Mouse (Mus musculus): ENCODE measurements around the gene Trim63. TPM values are rescaled to one million over a fixed set of nuclear protein-coding genes. Genes with fewer than 3 reads are reported as not detected.

Gene Trim63
- total and polyA plus RNA-seq, 3 experiments: 0.11 TPM; not detected in 2

- DNase-seq: no peak
Measured at GRCm38 (mm10) chr4:134370649-134371221, 55.8 kb downstream of the Trim63 start.

DNA sequence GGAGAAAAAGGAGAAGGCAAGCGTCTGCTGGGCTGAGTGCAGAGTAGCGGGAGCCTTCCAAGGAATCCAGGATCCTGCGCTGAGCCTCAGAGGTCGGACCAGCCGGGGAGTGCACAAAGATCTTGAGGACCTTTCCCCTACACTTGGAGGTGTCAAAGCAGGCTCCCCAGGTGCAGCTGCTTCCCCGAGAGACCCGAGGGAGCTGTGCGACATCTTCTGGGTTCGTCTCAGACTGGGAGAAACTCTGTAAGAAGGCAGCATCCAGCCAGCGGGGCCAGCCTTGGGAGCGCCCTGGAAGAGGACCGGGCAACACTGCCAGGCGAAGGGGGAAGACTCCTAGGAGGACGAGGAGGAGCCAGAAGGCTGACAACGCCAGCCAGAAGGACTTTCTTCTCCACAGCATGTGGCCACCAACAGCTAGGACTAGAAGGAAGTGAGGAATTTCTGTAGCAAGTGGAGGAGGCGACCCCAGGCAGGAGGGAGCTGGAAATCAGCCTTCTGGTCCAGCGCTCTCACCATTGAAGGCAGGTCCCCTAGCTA is 56.5 kb downstream of the Trim63 start:
- DNase-seq: no peak

DNA sequence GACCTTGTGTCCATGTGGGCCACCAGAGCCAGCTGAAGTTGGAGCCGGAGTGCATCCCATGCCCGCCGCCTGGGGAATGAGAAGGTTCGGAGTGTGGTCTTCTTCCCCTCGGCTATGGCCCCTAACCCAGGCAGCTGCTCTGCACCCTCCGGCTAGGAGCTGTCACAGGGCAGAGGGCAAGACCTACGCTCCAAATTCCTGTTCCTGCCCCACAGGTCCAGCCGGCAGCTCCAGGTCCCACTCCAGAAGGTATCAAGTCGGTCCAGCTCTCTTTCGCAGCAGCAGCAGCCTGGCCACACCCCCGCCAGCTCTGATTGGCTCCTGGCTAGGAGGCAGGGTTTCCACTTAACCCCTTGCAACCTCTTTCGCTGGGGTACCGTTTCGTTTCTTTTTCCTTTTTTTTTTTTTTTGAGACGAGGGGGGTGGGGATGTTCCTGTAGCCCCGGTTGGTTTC is 57.4 kb downstream of the Trim63 start:
- peak; percentile 90 for DNase-seq

DNA sequence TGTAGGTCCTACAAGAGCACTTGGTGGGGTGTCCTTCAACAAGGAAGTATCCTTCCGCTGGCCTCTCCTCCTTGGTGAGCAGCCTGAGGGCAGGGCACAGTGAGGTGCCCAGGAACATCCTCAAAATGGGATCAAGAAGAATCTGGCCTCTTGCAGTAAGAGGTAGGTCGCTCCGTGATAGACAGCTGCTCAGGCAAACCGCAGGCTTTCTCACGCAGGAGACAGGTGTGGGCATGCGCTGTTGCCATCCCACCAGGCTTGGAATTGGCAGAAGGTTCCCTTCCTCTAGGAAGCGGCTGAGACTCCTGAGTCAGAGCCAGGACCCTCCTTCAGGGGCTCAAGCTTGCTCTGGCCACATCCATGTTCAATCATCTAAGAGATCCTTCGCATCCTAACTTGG is 58.4 kb downstream of the Trim63 start:
- no peak for DNase-seq

GRCm38 (mm10) chr4:134374306-134374705 is 59.4 kb downstream of the Trim63 start:
- no peak for DNase-seq

- no peak for DNase-seq
Measured at GRCm38 (mm10) chr4:134378089-134378615, 63.2 kb downstream of the Trim63 start.

Other genes starting within 250 kb of the Trim63 start
- 10 to 100 TPM; 17.0 to 23.2 TPM for gene Cd52, start 220.0 kb upstream of the Trim63 start, total RNA-seq (2021)
- 9.5 and 9.7 TPM in 2 replicates for gene Cd52, start 220.0 kb upstream of the Trim63 start, polyA plus RNA-seq (2012; rRNA removed)
- 1 to 10 TPM; 5.4 to 6.7 TPM for gene Ubxn11, start 212.6 kb upstream of the Trim63 start, total RNA-seq (2021)
- gene Ubxn11, start 212.6 kb upstream of the Trim63 start, polyA plus RNA-seq (2012; rRNA removed): 7.5 and 10.1 TPM in 2 replicates
- 100 to 1,000 TPM in 1 of 2 experiments, 10 to 100 TPM in 1; 99.6 to 109 TPM for gene Sh3bgrl3, start 186.3 kb upstream of the Trim63 start, total RNA-seq (2021)
- 380 and 502 TPM in 2 replicates for gene Sh3bgrl3, start 186.3 kb upstream of the Trim63 start, polyA plus RNA-seq (2012; rRNA removed)
- gene Cep85, start 128.0 kb upstream of the Trim63 start, total RNA-seq (2021): 10 to 100 TPM; 14.4 to 17.5 TPM
- gene Cep85, start 128.0 kb upstream of the Trim63 start, polyA plus RNA-seq (2012; rRNA removed): 27.3 and 36.1 TPM in 2 replicates
- gene Gm7534, start 112.1 kb upstream of the Trim63 start, total RNA-seq (2021): not detected
- not detected in 2 replicates for gene Gm7534, start 112.1 kb upstream of the Trim63 start, polyA plus RNA-seq (2012; rRNA removed)
- not detected for gene Catsper4, start 87.7 kb upstream of the Trim63 start, total RNA-seq (2021)
- not detected in 2 replicates for gene Catsper4, start 87.7 kb upstream of the Trim63 start, polyA plus RNA-seq (2012; rRNA removed)
- gene Cnksr1, start 76.7 kb upstream of the Trim63 start, total RNA-seq (2021): under 1 TPM; 0.31 to 0.66 TPM
- gene Cnksr1, start 76.7 kb upstream of the Trim63 start, polyA plus RNA-seq (2012; rRNA removed): 0.03 and 0.08 TPM in 2 replicates
- not detected for gene E130218I03Rik, start 71.5 kb upstream of the Trim63 start, total RNA-seq (2021)
- gene E130218I03Rik, start 71.5 kb upstream of the Trim63 start, polyA plus RNA-seq (2012; rRNA removed): 0.09 TPM in 1 of 2 replicates, not detected in the other
- 10 to 100 TPM in 1 of 2 experiments, 1 to 10 TPM in 1; 8.3 to 11.0 TPM for gene Zfp593, start 69.5 kb upstream of the Trim63 start, total RNA-seq (2021)
- 11.1 and 13.0 TPM in 2 replicates for gene Zfp593, start 69.5 kb upstream of the Trim63 start, polyA plus RNA-seq (2012; rRNA removed)
- not detected for gene Gm30191, start 68.2 kb upstream of the Trim63 start, total RNA-seq (2021)
- not detected in 2 replicates for gene Gm30191, start 68.2 kb upstream of the Trim63 start, polyA plus RNA-seq (2012; rRNA removed)
- gene Grrp1, start 61.0 kb upstream of the Trim63 start, total RNA-seq (2021): 1 to 10 TPM; 6.2 to 9.3 TPM
- 28.5 and 31.8 TPM in 2 replicates for gene Grrp1, start 61.0 kb upstream of the Trim63 start, polyA plus RNA-seq (2012; rRNA removed)
- 10 to 100 TPM; 14.7 to 22.3 TPM for gene Pdik1l, start 27.2 kb upstream of the Trim63 start, total RNA-seq (2021)
- 1.3 TPM in 2 replicates for gene Pdik1l, start 27.2 kb upstream of the Trim63 start, polyA plus RNA-seq (2012; rRNA removed)
- 10 to 100 TPM; 21.2 to 60.8 TPM for gene Slc30a2, start 28.1 kb downstream of the Trim63 start, total RNA-seq (2021)
- 33.0 and 56.4 TPM in 2 replicates for gene Slc30a2, start 28.1 kb downstream of the Trim63 start, polyA plus RNA-seq (2012; rRNA removed)
- 1 to 10 TPM; 3.1 to 4.4 TPM for gene Extl1, start 68.7 kb downstream of the Trim63 start, total RNA-seq (2021)
- gene Extl1, start 68.7 kb downstream of the Trim63 start, polyA plus RNA-seq (2012; rRNA removed): 4.9 and 5.6 TPM in 2 replicates
- gene Pafah2, start 81.2 kb downstream of the Trim63 start, total RNA-seq (2021): 10 to 100 TPM; 12.1 to 18.7 TPM
- 9.1 and 15.1 TPM in 2 replicates for gene Pafah2, start 81.2 kb downstream of the Trim63 start, polyA plus RNA-seq (2012; rRNA removed)
- gene Stmn1, start 153.2 kb downstream of the Trim63 start, total RNA-seq (2021): 10 to 100 TPM; 28.7 to 31.8 TPM
- 1.3 and 2.4 TPM in 2 replicates for gene Stmn1, start 153.2 kb downstream of the Trim63 start, polyA plus RNA-seq (2012; rRNA removed)
- 10 to 100 TPM; 30.3 to 78.9 TPM for gene Paqr7, start 181.6 kb downstream of the Trim63 start, total RNA-seq (2021)
- 196 and 204 TPM in 2 replicates for gene Paqr7, start 181.6 kb downstream of the Trim63 start, polyA plus RNA-seq (2012; rRNA removed)
- gene Aunip, start 195.9 kb downstream of the Trim63 start, total RNA-seq (2021): 1 to 10 TPM in 1 of 2 experiments, under 1 TPM in 1; 0.29 to 1.5 TPM
- gene Aunip, start 195.9 kb downstream of the Trim63 start, polyA plus RNA-seq (2012; rRNA removed): 0.10 and 0.16 TPM in 2 replicates
- gene Mtfr1l, start 220.3 kb downstream of the Trim63 start, total RNA-seq (2021): 100 to 1,000 TPM; 124 to 147 TPM
- gene Mtfr1l, start 220.3 kb downstream of the Trim63 start, polyA plus RNA-seq (2012; rRNA removed): 98.8 and 102 TPM in 2 replicates
- 10 to 100 TPM; 21.9 to 42.5 TPM for gene Selenon, start 237.0 kb downstream of the Trim63 start, total RNA-seq (2021)
- gene Selenon, start 237.0 kb downstream of the Trim63 start, polyA plus RNA-seq (2012; rRNA removed): 34.5 and 35.1 TPM in 2 replicates